Mouse (Mus musculus): ENCODE results near the gene Rxfp1. TPM values are rescaled to one million over a fixed set of nuclear protein-coding genes. Genes with fewer than 3 reads are reported as not detected.

The Rxfp1 gene
- total RNA-seq (2023), result 0.72 to 1.5 TPM (median 1.1 TPM) in 4 replicates

DNA sequence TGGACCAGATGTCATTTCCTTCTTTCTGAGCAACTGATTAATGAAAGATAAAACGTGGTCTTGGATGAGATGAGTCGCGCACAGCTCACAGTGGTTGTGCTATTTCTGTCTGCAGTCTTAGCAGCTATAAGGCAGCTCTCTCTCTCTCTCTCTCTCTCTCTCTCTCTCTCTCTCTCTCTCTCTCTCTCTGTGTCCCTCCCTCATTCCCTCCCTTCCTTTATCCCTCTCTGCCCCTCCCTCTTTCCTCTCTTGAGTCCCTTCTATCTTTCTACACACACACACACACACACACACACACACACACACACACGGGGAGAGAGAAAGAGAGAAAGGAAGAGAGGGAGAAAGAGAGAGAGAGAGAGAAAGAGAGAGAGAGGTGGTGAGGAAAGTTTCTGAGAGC lies at the start of gene Rxfp1:
TSS of gene Rxfp1 (minus strand) at position 101 of the 400 bp plus-strand sequence.

DNA sequence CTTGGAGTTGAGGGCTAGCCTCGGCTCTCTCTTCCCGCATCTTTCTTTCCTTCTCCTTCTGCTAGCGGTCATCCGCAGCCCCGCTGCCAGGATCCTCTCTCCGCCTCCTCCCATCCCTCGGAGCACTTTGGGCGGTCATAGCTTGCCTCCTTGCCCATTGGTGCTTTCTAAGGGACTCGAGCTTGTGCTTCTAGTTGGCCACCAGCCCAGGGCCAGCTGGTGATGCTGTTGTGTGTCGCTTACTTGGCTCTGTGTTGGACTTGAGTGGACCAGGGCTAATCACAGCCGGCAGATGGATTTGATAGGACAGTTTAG lies 108.3 kb downstream of the Rxfp1 start, which contains the start of gene Etfdh:
TSS of gene Etfdh (minus strand) at position 85 of the 315 bp plus-strand sequence.

DNA sequence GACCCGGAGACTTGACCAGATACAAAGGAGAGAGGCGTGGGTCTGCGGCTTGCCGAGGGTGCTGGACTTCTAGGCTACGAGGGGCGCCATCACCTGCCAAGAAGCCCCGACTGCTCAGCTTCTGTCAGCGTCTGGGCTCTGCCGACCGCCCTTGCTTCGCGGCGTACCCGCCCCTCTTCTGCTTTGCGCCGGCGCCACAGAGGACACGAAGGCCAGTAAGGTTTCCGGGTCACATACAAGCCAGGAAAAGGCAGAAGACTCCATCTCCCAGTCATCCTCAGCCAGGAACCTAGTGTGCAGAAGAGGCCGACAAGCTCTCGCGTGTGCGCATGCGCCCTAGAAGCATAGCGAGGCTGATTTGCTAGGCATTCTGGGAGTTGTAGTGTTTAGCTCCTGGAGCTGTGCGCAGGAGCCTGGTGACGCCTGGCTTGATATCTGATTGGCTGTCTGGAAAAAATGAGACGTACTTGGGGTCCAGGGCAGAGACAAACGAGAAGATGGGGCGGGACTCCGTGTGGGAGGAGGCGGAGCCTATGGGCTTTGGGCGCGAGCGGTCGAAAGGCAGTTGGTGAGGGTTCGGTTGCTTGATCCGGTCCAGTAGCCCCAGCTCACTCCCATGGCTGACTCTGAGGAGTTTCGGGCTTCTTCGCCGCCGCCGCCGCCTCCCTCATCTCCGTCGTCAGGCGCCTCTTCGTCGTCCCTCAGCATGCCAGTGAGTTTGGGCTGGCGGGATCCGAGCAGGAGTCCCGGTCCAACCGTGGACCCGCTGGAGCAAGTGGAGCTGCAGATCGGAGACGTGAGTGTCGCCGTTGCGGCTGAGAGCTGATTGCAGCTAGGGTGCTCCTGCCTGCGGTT lies 108.9 kb downstream of the Rxfp1 start, which contains the start of gene 4930579G24Rik:
TSS of gene 4930579G24Rik (plus strand) at position 519 of the 855 bp plus-strand sequence.

Other genes with a start within 250 kb of the Rxfp1 start
- gene Fnip2, start 170.1 kb downstream of the Rxfp1 start, total RNA-seq (2023), result 0.14 to 0.33 TPM (median 0.28 TPM) in 3 of 4 replicates, not detected in the other
- 42.8 to 57.0 TPM (median 45.8 TPM) in 4 replicates for gene Ppid, start 146.5 kb downstream of the Rxfp1 start, total RNA-seq (2023)
- gene 4930579G24Rik, start 108.8 kb downstream of the Rxfp1 start, total RNA-seq (2023), result 2.1 to 2.8 TPM (median 2.4 TPM) in 4 replicates
- 19.8 to 23.1 TPM (median 20.8 TPM) in 4 replicates for gene Etfdh, start 108.4 kb downstream of the Rxfp1 start, total RNA-seq (2023)
- 0.26 to 2.7 TPM (median 0.65 TPM) in 4 replicates for gene Tmem144, start 114.9 kb upstream of the Rxfp1 start, total RNA-seq (2023)
- gene Fam198b, start 146.7 kb upstream of the Rxfp1 start, total RNA-seq (2023), result not detected in 4 replicates

Measured in B cell, adult 62 days (primary cell).